Mouse (Mus musculus): ENCODE results near the gene Col4a6.
A peak's percentile ranks its signal among the peaks of the same experiment; 100 is the strongest.

Gene Col4a6

GRCm38 (mm10) chrX:141236564-141237333, 237.1 kb downstream of the Col4a6 start:
- no peak for DNase-seq

- no peak for DNase-seq
Measured at GRCm38 (mm10) chrX:141228169-141228568, 245.7 kb downstream of the Col4a6 start.

GRCm38 (mm10) chrX:141212802-141213201, 261.1 kb downstream of the Col4a6 start:
- no peak for DNase-seq

- DNase-seq: no peak
Measured at GRCm38 (mm10) chrX:141198993-141199392, 274.9 kb downstream of the Col4a6 start.

GRCm38 (mm10) chrX:141195036-141195435, 278.8 kb downstream of the Col4a6 start:
- DNase-seq: no peak

DNA sequence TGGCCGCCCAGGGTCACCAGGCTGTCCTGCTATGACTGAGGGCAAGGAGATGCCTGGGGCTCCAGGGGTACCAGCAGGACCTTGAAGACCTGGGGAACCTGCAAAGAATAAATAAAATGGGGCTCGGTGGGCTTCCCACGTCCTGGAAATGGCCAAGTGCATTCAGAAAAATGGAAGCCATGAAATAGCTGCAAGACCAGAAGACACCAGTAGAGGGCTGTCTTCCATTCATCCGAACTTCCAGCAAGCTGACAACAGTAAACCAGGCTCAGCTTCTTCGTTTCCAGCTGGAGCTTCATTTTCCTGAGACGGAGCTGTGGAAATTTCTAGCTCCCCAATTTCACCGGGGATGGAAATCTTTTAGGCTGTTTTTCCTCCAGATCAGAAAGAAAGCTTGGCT, 298.5 kb downstream of the Col4a6 start:
- no peak for DNase-seq

DNA sequence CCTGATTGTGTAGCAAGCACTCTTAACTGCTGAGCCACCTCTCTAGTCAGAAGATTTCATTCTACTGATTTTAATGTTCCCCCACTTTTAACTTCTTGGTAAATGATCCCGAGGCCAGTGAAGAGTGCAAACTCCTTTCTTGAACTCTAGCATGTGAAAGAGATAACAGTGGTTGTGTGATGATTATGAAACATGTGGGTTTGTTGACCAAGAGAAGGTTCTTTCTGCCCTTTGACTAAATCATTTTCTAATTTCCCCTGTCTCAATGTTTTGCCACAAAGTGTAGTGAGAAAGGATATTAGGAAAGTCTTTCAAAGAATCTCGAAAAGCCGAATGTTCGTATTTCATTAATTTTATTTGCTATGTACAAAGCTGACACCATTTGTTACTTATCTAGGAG, 308.8 kb downstream of the Col4a6 start:
- DNase-seq: no peak

DNA sequence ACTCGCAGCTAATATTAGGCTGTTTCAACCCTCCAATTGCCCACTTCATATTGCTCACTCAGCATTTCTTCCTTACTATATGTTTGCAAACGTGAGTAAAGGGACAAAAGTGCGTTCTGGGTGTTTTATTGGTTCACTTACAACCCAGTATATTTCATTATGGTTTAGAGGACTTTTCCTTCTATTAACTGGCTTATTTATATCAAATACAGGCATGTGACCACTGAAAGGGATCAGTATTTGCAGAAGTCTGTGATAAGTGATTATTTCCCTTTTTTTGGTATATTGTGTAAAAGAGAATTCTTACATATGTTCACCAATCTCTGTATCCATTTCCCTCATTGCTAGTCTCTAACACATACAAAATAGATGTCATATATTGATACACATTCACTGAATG, 313.5 kb downstream of the Col4a6 start:
- DNase-seq: no peak

DNA sequence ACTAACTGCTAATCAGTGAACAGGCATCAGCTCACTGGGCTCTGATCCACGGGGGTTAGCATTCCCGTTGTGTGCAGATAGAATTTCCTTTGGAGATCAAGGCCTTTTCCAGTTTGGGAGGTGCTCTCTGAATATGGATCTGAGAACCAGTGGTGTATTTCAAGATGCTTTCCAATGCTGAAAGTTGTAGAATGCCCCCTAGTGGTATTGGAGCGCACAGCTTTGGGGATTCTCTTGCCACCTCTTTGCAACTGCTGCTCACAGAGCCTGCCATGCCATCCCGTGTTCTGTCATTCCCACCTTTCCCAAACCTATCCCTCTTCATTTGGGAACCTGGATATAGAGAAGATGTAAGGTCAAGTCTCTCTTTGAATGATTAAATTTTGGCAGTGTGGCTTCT, 315.7 kb downstream of the Col4a6 start:
- peak; percentile 21 to 29 for DNase-seq

GRCm38 (mm10) chrX:141157626-141158025, 316.2 kb downstream of the Col4a6 start:
- peak; percentile 24 to 25 for DNase-seq

- peak in 1 of 2 experiments; percentile 17 for DNase-seq
Measured at GRCm38 (mm10) chrX:141156696-141157095, 317.2 kb downstream of the Col4a6 start.

DNA sequence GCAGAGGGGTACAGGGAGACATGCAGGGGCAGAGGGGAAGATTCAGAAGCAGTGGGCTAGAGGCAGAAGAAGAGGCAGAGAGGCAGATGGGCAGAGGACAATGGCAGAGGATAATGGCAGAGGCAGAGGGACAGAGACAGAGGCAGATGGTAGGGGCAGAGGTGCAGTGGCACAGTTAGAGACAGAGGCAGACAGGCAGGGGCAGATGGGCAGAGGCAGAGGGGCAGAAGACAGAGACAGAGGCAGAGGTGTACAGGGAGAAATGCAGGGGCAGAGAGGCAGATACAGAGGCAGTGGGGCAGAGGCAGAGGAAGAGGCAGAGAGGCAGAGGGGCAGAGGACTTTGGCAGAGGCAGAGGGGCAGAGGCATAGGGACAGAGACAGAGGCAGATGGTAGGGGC, 322.7 kb downstream of the Col4a6 start:
- DNase-seq: no peak

DNA sequence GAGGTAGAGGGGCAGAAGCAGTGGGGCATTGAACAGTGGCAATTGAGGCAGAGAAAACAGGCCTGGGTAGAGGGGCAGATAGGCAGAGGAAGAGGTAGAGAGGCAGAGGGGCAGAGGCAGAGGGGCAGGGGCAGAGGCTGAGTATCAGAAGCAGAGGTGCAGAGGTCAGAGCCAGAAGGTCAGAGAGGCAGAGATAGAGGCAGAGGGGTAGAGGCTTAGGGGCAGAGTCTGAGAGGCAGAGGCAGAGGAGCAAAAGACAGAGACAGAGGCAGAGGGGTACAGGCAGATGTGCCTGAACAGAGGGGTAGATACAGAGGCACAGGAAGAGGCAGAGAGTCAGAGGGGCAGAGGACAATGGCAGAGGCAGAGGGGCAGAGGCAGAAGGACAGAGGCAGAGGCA, 323.6 kb downstream of the Col4a6 start:
- no peak for DNase-seq

GRCm38 (mm10) chrX:141149705-141150104, 324.2 kb downstream of the Col4a6 start:
- DNase-seq: no peak

Measured in B cell, adult 2 months (primary cell).